Mouse (Mus musculus) heart, postnatal 10 days (tissue): ENCODE results near the gene Ptgds. TPM values are rescaled to one million over a fixed set of nuclear protein-coding genes. Genes with fewer than 3 reads are reported as not detected.

Source experiments
- DNase-seq, 2 experiments: peaks; one replicate each; pipeline ENCODE4 v3.0.0; 2021
- intact Hi-C: fragments of 180-260 bp; cut with DNase I; formaldehyde crosslinking; loops from one replicate; pipeline ENCODE4 v1.15.1; 2025
- total RNA-seq, 2 experiments: library from RNA; stranded (reverse); gene quantifications; 2 replicates each; pipeline ENCODE4 v1.2.3; 2021

Ptgds gene
- total RNA-seq, 2 experiments from 2014 or later, result 75.1 to 110 TPM

- DNase-seq, result peak in 1 of 2 experiments; percentile 8
- intact Hi-C loops, result no loop called here
Observed at GRCm38 (mm10) chr2:25456205-25456953, 13.5 kb downstream of the Ptgds start, which contains the start of gene Clic3. TSS of gene Clic3 (plus strand) at chr2:25456838.

GRCm38 (mm10) chr2:25452951-25453350, 16.9 kb downstream of the Ptgds start:
- intact Hi-C loops, result no loop called here
- no peak for DNase-seq

DNA sequence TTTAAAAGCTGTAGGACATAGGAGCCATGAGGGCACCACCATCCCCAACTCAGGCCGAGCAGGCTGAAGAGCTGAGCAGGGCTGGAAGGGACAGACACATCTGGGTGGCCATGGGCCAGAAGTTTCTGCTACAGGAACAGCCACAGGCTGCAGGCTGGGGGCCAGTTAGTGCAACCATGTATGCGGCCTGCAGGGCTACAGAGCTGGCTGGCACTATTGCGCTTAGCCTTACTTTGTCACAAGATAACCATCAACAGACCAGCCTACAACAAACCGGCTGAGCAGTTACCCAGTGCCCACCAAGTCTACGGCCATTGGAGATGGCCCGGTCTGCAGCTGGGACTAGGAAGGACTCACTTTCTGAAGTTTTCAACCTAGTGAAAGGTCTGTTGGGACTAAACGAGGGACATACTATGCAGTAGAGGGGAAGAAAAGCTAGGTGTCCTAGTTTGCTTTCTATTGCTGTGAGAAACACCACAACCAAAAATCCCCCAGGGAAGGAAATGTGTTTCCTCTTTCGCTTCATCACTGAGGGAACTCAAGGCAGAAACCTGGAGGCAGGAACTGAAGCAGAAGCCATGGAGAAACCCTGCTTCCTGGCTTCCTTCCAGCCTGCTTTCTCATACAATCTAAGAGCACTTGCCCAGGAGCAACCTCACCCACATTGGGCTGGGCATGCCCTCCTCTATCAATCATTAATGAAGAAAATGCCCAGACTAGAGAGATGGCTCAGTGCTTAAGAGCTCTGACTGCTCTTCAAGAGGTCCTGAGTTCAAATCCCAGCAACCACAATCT, 18.8 kb downstream of the Ptgds start:
- intact Hi-C loops, result no loop called here
- DNase-seq, result no peak

DNA sequence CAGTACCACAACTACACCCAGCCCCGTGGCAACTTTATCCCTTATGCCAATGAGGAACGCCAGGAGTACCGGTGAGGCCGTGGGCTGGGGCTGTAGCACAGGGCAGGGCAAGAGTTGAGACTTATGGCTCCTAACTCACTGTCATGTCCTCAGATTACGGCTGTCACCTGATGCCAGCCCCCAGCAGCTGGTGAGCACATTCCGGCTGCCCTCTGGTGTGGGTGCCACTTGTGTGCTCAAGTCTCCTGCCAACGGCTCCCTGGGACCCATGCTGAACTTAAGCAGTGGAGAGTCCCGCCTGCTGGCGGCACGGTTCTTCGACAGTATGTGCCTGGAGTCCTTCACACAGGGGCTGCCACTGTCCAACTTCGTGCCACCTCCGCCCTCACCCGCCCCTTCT, 27.2 kb downstream of the Ptgds start:
- intact Hi-C loops, result no loop called here
- no peak for DNase-seq

DNA sequence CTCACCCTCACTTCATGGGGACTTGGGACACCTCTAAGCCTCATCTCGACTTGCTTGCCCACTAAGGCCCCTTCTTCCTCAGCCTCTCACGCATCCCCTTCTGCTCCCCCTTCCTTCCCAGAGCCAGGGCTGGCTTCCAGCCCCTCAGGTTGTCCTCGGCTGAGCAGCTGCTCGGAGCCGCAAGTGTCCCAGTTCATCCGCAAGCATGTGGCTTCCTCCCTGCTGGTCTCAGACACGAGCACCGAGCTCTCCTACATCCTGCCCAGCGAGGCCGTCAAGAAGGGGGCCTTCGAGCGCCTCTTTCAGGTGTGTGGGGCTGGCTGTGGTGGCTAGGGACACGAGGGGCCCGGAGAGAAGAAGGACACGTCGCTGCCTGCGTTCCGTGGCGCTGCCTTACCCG, 28.8 kb downstream of the Ptgds start:
- no peak for DNase-seq
- intact Hi-C loops, result no loop called here

DNA sequence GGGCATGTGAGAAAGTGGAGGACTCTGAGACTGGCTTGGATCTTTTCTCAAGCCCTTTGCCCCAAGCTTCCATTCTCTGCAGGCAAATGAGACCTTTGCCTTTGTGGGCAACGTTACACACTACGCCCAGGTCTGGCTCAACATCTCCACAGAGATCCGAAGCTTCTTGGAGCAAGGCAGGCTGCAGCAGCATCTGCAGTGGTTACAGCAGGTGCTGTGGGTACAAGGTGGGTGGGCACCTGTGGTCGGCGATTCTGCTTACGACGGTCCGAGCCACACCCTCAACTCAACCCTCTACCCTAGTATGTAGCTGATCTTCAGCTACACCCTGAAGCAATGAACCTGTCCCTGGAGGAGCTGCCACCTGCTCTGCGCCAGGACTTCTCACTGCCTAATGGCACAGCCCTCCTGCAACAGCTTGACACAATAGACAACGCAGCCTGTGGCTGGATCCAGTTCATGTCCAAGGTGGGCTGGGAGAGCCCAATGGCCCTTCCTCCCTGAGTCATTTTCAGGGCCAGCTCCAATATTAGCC, 33.5 kb downstream of the Ptgds start:
- DNase-seq, result no peak
- intact Hi-C loops, result no loop called here

DNA sequence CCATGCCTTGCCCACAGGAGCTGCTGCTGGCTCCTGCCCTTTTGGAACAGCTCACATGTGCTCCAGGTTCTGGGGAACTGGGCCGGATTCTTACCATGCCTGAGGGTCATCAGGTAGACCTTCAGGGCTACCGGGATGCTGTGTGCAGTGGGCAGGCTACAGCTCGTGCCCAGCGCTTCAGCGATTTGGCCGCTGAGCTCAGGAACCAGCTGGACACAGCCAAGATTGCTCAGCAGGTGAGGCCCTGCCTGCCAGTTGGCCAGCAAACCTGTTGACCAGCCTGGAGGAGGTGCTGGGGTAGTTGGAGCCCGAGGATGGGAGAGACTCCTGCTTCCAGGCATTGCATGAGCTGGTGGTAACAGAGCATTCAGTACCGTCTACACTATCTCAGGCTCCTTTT, 35.6 kb downstream of the Ptgds start:
- intact Hi-C loops, result no loop called here
- no peak for DNase-seq

GRCm38 (mm10) chr2:25433101-25433500, 36.7 kb downstream of the Ptgds start:
- DNase-seq, result no peak
- intact Hi-C loops, result no loop called here

DNA sequence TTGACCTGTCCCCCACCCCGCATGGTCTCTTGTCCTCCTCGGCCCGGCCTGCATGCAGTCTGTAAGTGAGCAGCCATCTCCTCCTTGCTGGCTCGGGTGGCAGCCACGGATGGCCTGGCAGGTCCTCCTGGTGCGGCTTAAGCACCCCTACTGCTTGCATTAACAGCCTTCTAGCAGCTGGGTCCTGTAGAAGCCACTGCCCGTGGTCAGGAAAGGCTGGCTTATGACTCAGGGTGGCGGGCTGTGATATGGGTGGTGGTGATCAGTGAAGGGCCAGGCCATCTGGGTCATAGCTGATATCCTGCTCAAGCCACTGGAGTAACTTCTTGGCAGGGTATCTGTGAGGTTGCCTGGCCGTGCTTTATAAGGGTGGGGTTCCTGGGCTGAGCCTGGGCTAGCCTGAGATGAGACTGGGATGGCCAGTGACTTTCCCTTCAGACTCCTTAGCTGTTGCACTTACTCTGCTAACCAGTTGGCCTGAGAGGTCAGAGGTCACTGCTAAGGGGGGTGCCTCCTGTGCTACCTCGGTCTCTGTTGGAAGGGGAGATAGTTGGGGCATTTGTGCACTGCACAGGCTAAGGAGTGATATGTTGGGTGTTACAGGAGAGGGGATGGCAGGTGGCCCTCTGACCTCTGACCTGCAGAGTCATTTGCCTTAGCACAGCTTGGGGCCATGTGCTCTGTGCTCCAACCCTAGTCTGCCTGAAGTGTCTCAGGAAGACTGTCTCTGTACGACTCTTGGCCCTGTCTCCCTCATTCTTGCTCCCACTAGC, 37.3 kb downstream of the Ptgds start:
- intact Hi-C loops, result no loop called here
- DNase-seq, result no peak

DNA sequence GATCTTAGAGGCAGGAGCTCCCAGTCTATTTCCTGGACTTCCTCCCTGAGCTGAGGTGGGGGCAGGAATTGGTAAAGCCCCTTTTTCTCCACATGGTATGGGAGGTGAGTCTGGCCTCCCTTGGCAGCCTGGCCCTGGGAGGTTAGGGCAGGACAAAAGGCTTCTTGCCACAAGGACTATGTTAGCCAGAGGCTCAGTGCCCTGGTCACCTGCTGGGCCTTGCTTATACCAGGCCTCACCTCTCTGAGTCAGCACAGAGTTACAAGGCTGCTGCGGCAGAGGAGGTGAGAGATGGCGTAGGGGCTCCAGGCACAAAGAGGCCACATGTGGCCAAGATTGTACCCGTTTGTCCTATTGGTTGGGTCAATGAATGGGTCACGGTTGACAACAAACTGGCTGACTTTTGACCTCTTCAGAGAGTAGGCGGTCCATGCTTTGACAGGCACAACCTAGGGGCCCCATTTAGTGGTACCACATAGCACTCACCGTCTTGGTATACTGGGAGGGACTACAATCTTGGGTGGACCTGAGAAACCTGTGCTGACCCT, 38.5 kb downstream of the Ptgds start:
- intact Hi-C loops, result no loop called here
- no peak for DNase-seq

- intact Hi-C loops, result no loop called here
- no peak for DNase-seq
Observed at GRCm38 (mm10) chr2:25430395-25431233, 39.2 kb downstream of the Ptgds start.

GRCm38 (mm10) chr2:25429435-25430180, 40.2 kb downstream of the Ptgds start:
- peak in 1 of 2 experiments; percentile 20 for DNase-seq
- intact Hi-C loops, result loop anchor here (2.0 to 10.0 kb wide), 3 partner anchors 31 to 125 kb away; partner anchors contain the start of genes Edf1 and Paxx

GRCm38 (mm10) chr2:25428442-25429236, 41.2 kb downstream of the Ptgds start, which contains the start of gene Abca2:
TSS of gene Abca2 (plus strand) at chr2:25428703.
- peak; percentile 94 for DNase-seq
- intact Hi-C loops, result loop anchor here (2.0 to 10.0 kb wide), 3 partner anchors 32 to 126 kb away; partner anchors contain the start of genes Edf1 and Paxx

- DNase-seq, result no peak
- intact Hi-C loops, result loop anchor here (2.0 to 10.0 kb wide), 3 partner anchors 50 to 128 kb away; partner anchors contain the start of gene Edf1
Observed at GRCm38 (mm10) chr2:25427256-25427655, 42.6 kb downstream of the Ptgds start.

GRCm38 (mm10) chr2:25426721-25427191, 43.1 kb downstream of the Ptgds start:
- intact Hi-C loops, result loop anchor here (2.0 to 10.0 kb wide), 3 partner anchors 50 to 128 kb away; partner anchors contain the start of gene Edf1
- peak; percentile 70 to 81 for DNase-seq

DNA sequence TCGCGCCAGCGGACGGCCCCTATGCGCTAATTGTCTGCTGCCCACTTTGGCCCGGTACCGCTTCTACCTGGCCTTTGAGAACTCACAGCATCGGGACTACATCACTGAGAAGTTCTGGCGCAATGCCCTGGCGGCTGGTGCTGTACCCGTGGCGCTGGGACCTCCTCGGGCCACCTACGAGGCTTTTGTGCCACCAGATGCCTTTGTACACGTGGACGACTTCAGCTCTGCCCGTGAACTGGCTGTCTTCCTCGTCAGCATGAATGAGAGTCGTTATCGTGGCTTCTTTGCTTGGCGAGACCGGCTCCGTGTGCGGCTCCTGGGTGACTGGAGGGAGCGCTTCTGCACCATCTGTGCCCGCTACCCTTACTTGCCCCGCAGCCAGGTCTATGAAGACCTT, 44.4 kb downstream of the Ptgds start:
- intact Hi-C loops, result loop anchor here (5.0 to 10.0 kb wide), 2 partner anchors 72 to 129 kb away; partner anchors contain the start of gene Edf1
- no peak for DNase-seq

- intact Hi-C loops, result loop anchor here (10.0 kb wide), 1 partner anchor 131 kb away; the partner anchor contains the start of gene Edf1
- no peak for DNase-seq
Observed at GRCm38 (mm10) chr2:25423626-25424025, 46.2 kb downstream of the Ptgds start.
